Mouse (Mus musculus) thymus, adult 2 months (tissue): ENCODE measurements at regions not wholly inside any gene's neighbourhood (a gene's known extent, or its start where the extent isn't known, plus 50 kb on each side); places are given as distances from the start of the nearest gene placed in this dataset.

Experiments used
- CTCF ChIP-seq: fragments of 200-500 bp; IDR thresholded peaks from 2 replicates; pipeline ENCODE4 v1.5.1; 2012; ENCODE audit warnings: mild to moderate bottlenecking, control low read depth, low read length, moderate library complexity, borderline replicate concordance; ENCODE audit not compliant: control insufficient read depth, poor library complexity, insufficient read depth; ENCODE audit errors: extremely low read depth
- POLR2A ChIP-seq: fragments of 200-500 bp; IDR thresholded peaks from 2 replicates; pipeline ENCODE4 v1.6.1; 2012; ENCODE audit warnings: mild to moderate bottlenecking, low read length, control low read depth, moderate library complexity; ENCODE audit not compliant: control insufficient read depth, poor library complexity, insufficient read depth; ENCODE audit errors: extremely low read depth

GRCm38 (mm10) chr15:67272397-67272796 lies 771.7 kb upstream of the Lrrc6 start:
- TF ChIP-seq CTCF: no peak
- no peak for TF ChIP-seq POLR2A
